Mouse (Mus musculus) heart, embryonic 13.5 days (tissue): ENCODE data around the gene Hdac4. TPM values are rescaled to one million over a fixed set of nuclear protein-coding genes. Genes with fewer than 3 reads are reported as not detected.

Source experiments
- ATAC-seq: fragments of 200-750 bp; cut with Nextera tagmentation; 2 replicates; pipeline ENCODE4 v1.8.0; 2017; ENCODE audit warnings: moderate TSS enrichment; ENCODE audit not compliant: insufficient number of reproducible peaks, low FRiP score, low TSS enrichment; ENCODE audit errors: extremely low read depth
- H3K27ac ChIP-seq: fragments of 300-500 bp; sonication (generic); replicated peaks from 2 replicates; pipeline ENCODE4 v1.5.1; 2015; ENCODE audit warnings: moderate library complexity, mild to moderate bottlenecking, inconsistent platforms
- H3K27me3 ChIP-seq: fragments of 300-500 bp; sonication (generic); replicated peaks from 2 replicates; pipeline ENCODE4 v1.6.1; 2015; ENCODE audit warnings: mild to moderate bottlenecking, inconsistent platforms
- H3K36me3 ChIP-seq: fragments of 300-500 bp; sonication (generic); 2 replicates; pipeline ENCODE4 v1.6.1; 2015; ENCODE audit warnings: mild to moderate bottlenecking, inconsistent platforms
- H3K4me1 ChIP-seq: fragments of 300-500 bp; sonication (generic); 2 replicates; pipeline ENCODE4 v1.6.1; 2015; ENCODE audit warnings: inconsistent platforms
- H3K4me2 ChIP-seq: fragments of 300-500 bp; sonication (generic); 2 replicates; pipeline ENCODE4 v1.6.1; 2015; ENCODE audit warnings: inconsistent platforms, mild to moderate bottlenecking, moderate library complexity
- H3K4me3 ChIP-seq: fragments of 300-500 bp; sonication (generic); 2 replicates; pipeline ENCODE4 v1.5.1; 2015; ENCODE audit warnings: moderate library complexity, mild to moderate bottlenecking, inconsistent platforms
- H3K9ac ChIP-seq: fragments of 300-500 bp; sonication (generic); 2 replicates; pipeline ENCODE4 v1.6.1; 2015; ENCODE audit warnings: inconsistent platforms, mild to moderate bottlenecking, moderate library complexity
- H3K9me3 ChIP-seq: fragments of 300-500 bp; sonication (generic); 2 replicates; pipeline ENCODE4 v1.6.1; 2016; ENCODE audit warnings: inconsistent platforms
- WGBS: fragments of 180-500 bp; shearing (Covaris S2); methylation state at CpG from one replicate; pipeline ENCODE4 v1.1.7; 2015; ENCODE audit warnings: mixed read lengths; 5-methylcytosine and 5-hydroxymethylcytosine counted together
- polyA plus RNA-seq: library from polyadenylated mRNA; unstranded; fragments of >200 nt; fragmentation: Nextera tagmentation; extraction: Ambion mirVana; gene quantifications from 2 replicates; pipeline ENCODE4 v1.2.1, GENCODE M21; 2015

Hdac4 gene
- 8.4 and 9.0 TPM in 2 replicates for polyA plus RNA-seq

GRCm38 (mm10) chr1:92195360-92196149 is at the start of gene Hdac4:
Gene Hdac4 (minus strand): TSS chr1:92195699.
- H3K9me3 ChIP-seq: no peaks in the 10 kb centered on the region
- ATAC-seq: no peak; the same call in 1 of the 2 replicates
- no peaks in the 10 kb centered on the region for H3K36me3 ChIP-seq
- peaks cover 8% of the 10 kb centered on the region for H3K4me1 ChIP-seq
- no peak within 1 kb of the TSS for H3K4me3 ChIP-seq
- WGBS: 67% methylated on average over 13 of the region's 13 CpGs
- H3K27me3 ChIP-seq: no peaks in the 10 kb centered on the region
- no peak within 1 kb of the TSS for H3K9ac ChIP-seq
- H3K27ac ChIP-seq: no peak within 1 kb of the TSS
- no peak within 1 kb of the TSS for H3K4me2 ChIP-seq

- H3K27me3 ChIP-seq: no peaks in the 10 kb centered on the region
- no peaks in the 10 kb centered on the region for H3K9me3 ChIP-seq
- H3K4me3 ChIP-seq: no peak overlapping the region
- ATAC-seq: no peak
- H3K36me3 ChIP-seq: no peaks in the 10 kb centered on the region
- no peak overlapping the region for H3K27ac ChIP-seq
- 85% methylated on average over 8 of the region's 8 CpGs for WGBS
- no peak overlapping the region for H3K9ac ChIP-seq
- H3K4me2 ChIP-seq: no peak overlapping the region
- H3K4me1 ChIP-seq: no peaks in the 10 kb centered on the region
Observed at GRCm38 (mm10) chr1:92243549-92243948, 48.0 kb upstream of the Hdac4 start.

DNA sequence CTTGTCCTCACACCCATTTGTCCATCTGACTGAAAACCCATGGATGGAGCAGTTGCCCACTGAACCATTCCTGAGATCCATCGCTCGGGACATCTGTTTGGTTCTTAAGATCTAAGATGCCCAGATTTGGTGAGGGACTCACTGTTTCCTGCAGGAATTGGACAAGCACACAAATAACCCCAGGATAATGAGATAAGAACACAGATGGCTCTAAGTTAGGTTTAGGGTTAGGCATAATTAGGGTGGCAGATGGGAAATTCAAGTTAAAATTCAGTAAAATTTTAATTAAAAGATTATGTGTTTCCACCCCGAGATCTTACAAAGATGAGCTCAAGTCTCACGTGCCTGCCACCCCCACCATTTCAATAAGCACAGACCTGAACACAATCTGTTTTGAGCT is 44.6 kb upstream of the Hdac4 start:
- no peak overlapping the region for H3K4me2 ChIP-seq
- H3K27ac ChIP-seq: no peak overlapping the region
- H3K4me3 ChIP-seq: no peak overlapping the region
- no peak overlapping the region for H3K9ac ChIP-seq
- WGBS: 75% methylated on average over 4 of the region's 4 CpGs
- H3K36me3 ChIP-seq: no peaks in the 10 kb centered on the region
- no peaks in the 10 kb centered on the region for H3K4me1 ChIP-seq
- no peaks in the 10 kb centered on the region for H3K9me3 ChIP-seq
- no peaks in the 10 kb centered on the region for H3K27me3 ChIP-seq
- ATAC-seq: no peak

DNA sequence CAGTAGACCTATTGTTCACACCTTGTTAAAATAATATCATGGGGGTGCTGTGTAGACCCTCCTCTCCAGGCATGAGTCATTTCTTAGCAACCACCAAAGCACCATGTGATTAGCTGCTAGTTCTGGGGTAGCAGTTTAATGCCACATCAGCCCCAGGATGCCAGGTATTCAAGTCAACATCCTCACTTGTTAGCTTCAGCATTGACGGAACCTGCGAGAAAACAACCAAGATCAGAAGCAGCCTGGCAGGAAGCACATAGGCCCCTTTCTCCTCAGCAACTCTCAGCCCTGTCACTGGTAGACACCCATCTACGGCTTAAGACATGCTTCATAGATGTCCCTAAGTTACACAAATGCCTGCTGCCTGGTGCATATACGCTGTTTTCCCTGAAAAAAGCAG is 40.1 kb upstream of the Hdac4 start:
- 83% methylated on average over 4 of the region's 4 CpGs for WGBS
- Histone ChIP-seq H3K9me3 (no peaks in the 10 kb centered on the region), H3K36me3 (no peaks in the 10 kb centered on the region), H3K4me2 (no peak overlapping the region), H3K4me3 (no peak overlapping the region), H3K27me3 (no peaks in the 10 kb centered on the region), H3K4me1 (no peaks in the 10 kb centered on the region), H3K9ac (no peak overlapping the region), H3K27ac (no peak overlapping the region)
- no peak for ATAC-seq

DNA sequence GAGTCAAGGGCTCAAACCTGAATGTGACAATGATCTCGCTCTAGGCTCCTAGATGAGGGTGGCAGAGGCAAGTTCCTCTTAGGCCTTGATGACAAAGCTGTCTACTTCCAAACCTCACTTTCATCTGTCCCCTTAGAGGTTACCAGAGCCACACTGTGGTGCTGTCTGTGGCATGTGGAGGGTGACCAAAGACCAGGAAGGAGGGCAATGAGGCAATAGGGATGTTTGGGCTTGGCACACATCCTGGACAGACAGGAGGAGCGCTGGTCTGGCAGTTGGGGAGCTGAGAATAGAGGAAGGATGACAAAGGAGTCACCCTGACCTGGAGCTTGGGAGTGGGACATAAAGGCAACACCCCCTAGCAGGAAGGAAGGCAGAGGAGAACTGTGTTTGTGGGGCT is 29.8 kb upstream of the Hdac4 start:
- Histone ChIP-seq H3K27me3 (no peaks in the 10 kb centered on the region), H3K4me3 (no peak overlapping the region), H3K9ac (no peak overlapping the region), H3K4me2 (no peak overlapping the region), H3K9me3 (no peaks in the 10 kb centered on the region), H3K36me3 (no peaks in the 10 kb centered on the region), H3K27ac (no peak overlapping the region), H3K4me1 (no peaks in the 10 kb centered on the region)
- no peak for ATAC-seq
- 69% methylated on average over 2 of the region's 2 CpGs for WGBS

GRCm38 (mm10) chr1:92223956-92224891 is 28.7 kb upstream of the Hdac4 start:
- no peak overlapping the region for H3K27ac ChIP-seq
- no peaks in the 10 kb centered on the region for H3K9me3 ChIP-seq
- ATAC-seq: no peak
- H3K9ac ChIP-seq: no peak overlapping the region
- no peaks in the 10 kb centered on the region for H3K4me1 ChIP-seq
- H3K36me3 ChIP-seq: no peaks in the 10 kb centered on the region
- H3K4me2 ChIP-seq: no peak overlapping the region
- H3K27me3 ChIP-seq: no peaks in the 10 kb centered on the region
- H3K4me3 ChIP-seq: no peak overlapping the region
- WGBS: 51% methylated on average over 17 of the region's 17 CpGs

GRCm38 (mm10) chr1:92216710-92217109 is 21.2 kb upstream of the Hdac4 start:
- 81% methylated on average over 11 of the region's 11 CpGs for WGBS

DNA sequence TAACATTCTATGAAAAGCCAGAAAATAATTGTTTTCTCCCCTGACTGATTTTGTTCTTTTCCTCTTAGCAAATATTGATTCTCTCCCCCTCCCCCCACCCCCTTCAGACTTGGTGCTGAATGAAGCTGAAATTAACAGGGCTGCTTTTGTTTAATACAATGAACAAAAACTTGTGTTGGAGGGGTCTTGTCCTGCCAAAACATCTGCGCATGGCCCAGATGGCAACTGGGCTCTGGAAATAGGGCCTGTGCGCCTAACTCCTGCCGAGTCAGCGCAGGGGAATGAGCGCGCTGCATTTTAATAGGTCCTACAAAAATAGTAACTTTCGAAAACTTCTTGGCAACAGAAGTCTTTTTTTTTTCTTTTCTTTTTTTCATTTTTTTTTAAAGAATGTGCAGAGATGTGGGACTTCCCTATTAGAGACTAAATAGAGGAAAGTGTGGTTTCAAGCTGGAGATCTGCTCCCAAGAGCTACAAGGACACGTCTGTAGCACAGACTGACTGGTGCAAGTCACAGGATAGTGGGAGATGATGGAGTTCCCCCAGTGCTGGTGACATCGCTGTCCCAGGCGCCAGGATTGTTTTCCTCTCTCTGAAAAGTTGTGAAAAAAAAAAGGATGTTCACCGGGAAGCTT is 20.6 kb upstream of the Hdac4 start:
- no peak for ATAC-seq
- no peaks in the 10 kb centered on the region for H3K36me3 ChIP-seq
- H3K27ac ChIP-seq: no peak overlapping the region
- no peaks in the 10 kb centered on the region for H3K9me3 ChIP-seq
- WGBS: 68% methylated on average over 11 of the region's 11 CpGs
- H3K4me1 ChIP-seq: peaks cover 39% of the 10 kb centered on the region
- no peak overlapping the region for H3K9ac ChIP-seq
- H3K27me3 ChIP-seq: 0 out of 2 replicates have a peak, but pooled peaks cover 6% of the 10 kb centered on the region
- H3K4me3 ChIP-seq: no peak overlapping the region
- no peak overlapping the region for H3K4me2 ChIP-seq

More at GRCm38 (mm10) chr1:92216710-92217109, 21.2 kb upstream of the Hdac4 start:
- Histone ChIP-seq H3K4me1 (peaks cover 33% of the 10 kb centered on the region), H3K36me3 (no peaks in the 10 kb centered on the region), H3K27me3 (no peaks in the 10 kb centered on the region), H3K9ac (no peak overlapping the region), H3K4me2 (no peak overlapping the region), H3K9me3 (no peaks in the 10 kb centered on the region), H3K4me3 (no peak overlapping the region), H3K27ac (no peak overlapping the region)
- ATAC-seq: no peak

GRCm38 (mm10) chr1:92215131-92215638 is 19.7 kb upstream of the Hdac4 start:
- Histone ChIP-seq H3K4me3 (no peak overlapping the region), H3K9ac (0 out of 2 replicates have a peak overlapping the region, but pooled peaks have one; percentile 7), H3K27ac (peak overlapping the region; percentile 26; the same call in 1 of the 2 replicates), H3K27me3 (0 out of 2 replicates have a peak, but pooled peaks cover 10% of the 10 kb centered on the region), H3K4me1 (peaks cover 39% of the 10 kb centered on the region), H3K36me3 (no peaks in the 10 kb centered on the region), H3K9me3 (no peaks in the 10 kb centered on the region), H3K4me2 (no peak overlapping the region)
- no peak for ATAC-seq
- WGBS: 60% methylated on average over 8 of the region's 8 CpGs

GRCm38 (mm10) chr1:92212003-92212750 is 16.7 kb upstream of the Hdac4 start:
- H3K27ac ChIP-seq: peak overlapping the region; percentile 38; the same call in 1 of the 2 replicates
- peaks cover 39% of the 10 kb centered on the region for H3K4me1 ChIP-seq
- H3K36me3 ChIP-seq: no peaks in the 10 kb centered on the region
- H3K9ac ChIP-seq: no peak overlapping the region
- WGBS: 25% methylated on average over 13 of the region's 13 CpGs
- peak overlapping the region; percentile 16 for H3K4me2 ChIP-seq
- H3K27me3 ChIP-seq: 0 out of 2 replicates have a peak, but pooled peaks cover 10% of the 10 kb centered on the region
- 0 out of 2 replicates have a peak, but pooled peaks have one; percentile 16 for ATAC-seq
- no peaks in the 10 kb centered on the region for H3K9me3 ChIP-seq
- no peak overlapping the region for H3K4me3 ChIP-seq
